Mouse (Mus musculus): ENCODE data around the gene Spock1.

- no peak for TF ChIP-seq CTCF (IDR thresholded peaks at IDR 0.05; ENCODE audit: extremely low read depth, insufficient read depth, insufficient read length, insufficient replicate concordance)
- no peak for TF ChIP-seq POLR2A (IDR thresholded peaks at IDR 0.05; ENCODE audit: low read depth, low read length)
These were observed 234.7 kb downstream of the Spock1 start for GRCm38 (mm10) chr13:57673399-57673798.

Data from spleen, adult 2 months (tissue).